Mouse (Mus musculus) cerebellum, adult 2 months (tissue): Measurements from ENCODE around the gene Naa35.

Experiments used
- CTCF ChIP-seq: fragments of 200-500 bp; IDR thresholded peaks from 2 replicates; pipeline ENCODE4 v1.5.1; 2011; ENCODE audit warnings: low read depth, mild to moderate bottlenecking, control low read depth, low read length, moderate library complexity, borderline replicate concordance; ENCODE audit not compliant: insufficient read depth
- POLR2A ChIP-seq: fragments of 200-500 bp; IDR thresholded peaks from 2 replicates; pipeline ENCODE4 v1.6.1; 2011; ENCODE audit warnings: low read length, control low read depth, borderline replicate concordance; ENCODE audit not compliant: insufficient read depth

DNA sequence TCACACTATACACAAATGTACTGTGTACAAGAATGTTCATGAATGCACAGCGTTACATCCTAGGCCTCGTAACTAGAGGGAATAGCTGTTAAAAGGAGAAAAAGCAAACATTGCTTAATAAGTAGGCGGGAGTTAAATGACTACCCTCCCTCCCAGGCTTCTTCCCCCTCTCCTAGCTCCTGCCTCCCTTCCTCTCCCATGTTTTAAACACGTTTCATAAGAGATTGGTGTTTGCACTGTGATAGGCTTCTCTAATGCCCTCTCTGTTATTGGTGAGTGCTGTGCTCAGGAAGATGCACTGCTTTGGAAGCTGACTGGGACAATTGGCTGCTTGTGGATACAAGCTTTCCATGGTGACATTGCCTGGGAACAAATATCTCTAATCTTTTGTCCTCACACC, 30.5 kb downstream of the Naa35 start:
- TF ChIP-seq POLR2A: no peak
- no peak for TF ChIP-seq CTCF
